Mouse (Mus musculus) right cerebral cortex, postnatal 36 days (tissue): ENCODE results near the gene Jmjd8.
"Not testable (repeated sequence)": the region's sequence is repeated elsewhere in the genome, so short reads cannot be mapped to it uniquely, and the experiment has no call there.

Source experiments
- DNase-seq, 2 experiments: peaks; one replicate each; pipeline ENCODE4 v3.0.0; 2022; ENCODE audit warnings: low spot score in 2 of 2, mixed read lengths in 1 of 2

Gene Jmjd8

DNA sequence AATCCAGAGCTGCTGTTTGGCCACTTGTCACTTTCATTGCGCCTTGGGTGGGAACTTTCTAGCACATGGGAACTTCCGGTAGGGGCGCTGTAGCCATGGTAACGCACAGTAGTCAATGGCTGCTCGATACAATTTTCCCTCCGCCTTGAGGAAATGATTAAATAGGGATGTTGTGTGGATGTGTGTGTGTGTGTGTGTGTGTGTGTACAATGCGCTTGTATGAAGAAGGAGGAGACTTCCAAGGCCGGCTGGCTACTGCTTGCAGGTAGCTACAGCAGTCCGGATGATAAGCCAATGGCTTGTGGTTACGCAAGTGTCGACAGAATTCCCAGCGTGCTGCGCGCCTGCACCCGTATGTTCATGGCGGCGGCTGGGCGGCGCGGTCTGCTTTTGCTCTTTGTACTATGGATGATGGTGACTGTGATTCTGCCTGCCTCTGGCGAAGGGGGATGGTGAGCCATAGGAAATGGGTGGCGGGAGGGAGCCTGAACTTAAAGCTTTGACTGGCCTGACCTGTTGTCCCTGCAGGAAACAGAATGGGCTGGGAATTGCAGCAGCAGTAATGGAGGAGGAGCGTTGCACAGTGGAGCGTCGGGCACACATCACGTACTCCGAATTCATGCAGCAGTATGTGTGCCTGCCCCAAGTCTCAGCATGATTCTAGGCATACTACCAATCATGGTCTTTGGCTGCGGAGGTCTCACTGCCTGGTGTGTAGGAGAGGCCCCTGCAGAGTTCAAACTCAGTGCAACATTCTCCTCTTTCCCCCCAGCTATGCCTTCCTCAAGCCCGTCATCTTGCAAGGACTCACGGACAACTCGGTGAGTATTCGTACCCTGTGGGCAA, at the start of gene Jmjd8:
TSS of gene Jmjd8 (plus strand) at position 156 of the 846 bp plus-strand sequence.
- DNase-seq, result peak; percentile 82

DNA sequence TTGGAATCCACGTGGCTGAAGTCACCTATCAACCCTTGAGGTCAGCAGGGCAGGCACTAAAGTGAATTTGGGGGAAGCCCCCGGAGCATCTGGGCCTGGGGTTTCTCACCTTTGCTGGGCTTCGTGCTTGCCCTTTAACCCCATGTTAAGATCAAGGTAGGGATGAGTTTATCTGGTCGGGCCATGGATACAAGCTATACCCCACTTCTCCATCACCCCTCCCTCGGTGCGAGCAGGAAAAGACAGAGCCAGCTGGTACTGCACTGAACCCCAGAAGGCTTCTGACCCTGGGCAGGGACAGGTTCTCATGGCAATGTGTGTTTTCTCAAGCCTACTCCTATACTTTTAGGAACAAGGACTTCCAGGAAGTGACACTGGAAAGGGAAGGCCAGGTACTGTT, 47.3 kb upstream of the Jmjd8 start:
- DNase-seq, result no peak

DNA sequence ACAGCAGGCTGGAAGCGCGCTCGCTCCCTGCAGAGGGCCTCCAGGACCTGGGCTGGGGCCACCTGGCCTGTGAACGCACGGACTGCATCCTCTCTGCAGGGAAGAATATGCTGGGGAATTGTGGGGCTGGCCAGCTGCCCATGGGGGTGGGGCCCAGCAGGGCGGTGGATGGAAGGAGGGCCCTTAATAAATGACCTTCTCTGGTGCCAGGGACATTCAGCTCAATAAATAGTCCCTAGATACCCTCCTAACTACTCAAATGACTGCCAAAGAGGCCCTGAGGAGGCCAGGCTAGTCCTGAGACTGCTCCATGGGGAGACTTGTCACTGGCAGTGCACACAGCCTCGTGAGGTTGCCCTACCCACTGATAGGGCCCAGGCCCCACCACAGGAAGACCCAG, 45.6 kb upstream of the Jmjd8 start:
- DNase-seq, result no peak

DNA sequence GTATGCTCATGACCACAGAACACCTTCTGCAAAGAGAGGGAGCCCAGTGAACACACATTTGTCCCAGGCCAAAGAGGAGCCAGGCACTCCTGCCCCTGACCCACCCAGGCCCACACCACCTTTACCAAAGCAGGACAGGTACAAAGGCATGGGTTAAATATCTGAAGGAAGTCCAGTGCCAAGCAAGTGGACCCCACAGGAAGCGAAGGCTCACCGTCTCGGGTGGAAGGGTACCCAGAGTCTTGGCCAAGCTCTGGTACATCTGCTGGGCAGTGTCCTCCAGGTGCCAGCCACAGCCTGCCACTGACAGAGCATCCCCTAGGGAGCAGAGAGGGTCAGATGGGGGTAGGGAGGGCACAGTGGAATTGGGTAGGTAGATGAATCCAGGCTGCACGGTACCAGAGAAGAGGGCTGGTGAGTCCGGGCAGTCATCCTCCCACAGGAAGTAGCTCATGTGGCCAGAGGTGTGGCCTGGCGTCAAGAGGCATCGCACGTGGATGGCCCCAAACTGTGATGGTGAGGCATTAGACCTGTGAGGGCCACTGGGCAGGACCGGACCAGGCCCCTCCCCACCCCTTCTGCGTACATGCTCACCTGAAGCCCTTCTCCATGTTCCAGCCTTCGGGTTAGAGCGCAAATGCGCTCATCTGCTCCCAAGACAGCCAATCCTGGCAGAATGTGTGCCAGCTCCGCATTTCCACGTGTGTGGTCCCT, 44.6 kb upstream of the Jmjd8 start:
- no peak for DNase-seq

DNA sequence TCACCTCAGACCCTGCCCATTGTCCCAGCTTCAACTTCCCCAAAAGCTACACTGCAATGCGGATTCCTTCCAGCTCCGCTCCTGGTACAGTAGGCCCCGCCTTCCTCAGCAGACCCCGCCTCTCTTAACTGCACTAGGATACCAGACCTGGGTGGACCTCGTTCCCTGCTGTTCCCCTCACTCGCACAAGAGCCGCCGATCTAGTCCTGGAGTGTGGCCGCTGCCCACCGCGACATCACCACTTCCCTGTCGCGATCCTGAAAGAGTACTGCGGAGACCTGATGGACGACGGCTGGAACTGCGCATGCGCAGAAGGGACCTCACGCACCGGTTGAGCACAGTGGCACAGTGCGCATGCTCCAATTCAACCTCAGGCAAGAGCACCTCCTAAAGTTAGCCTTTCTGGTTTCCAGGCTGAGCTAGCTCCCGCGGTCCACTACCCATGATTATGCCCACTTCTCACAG, 43.4 kb upstream of the Jmjd8 start, which contains the start of gene Haghl:
TSS of gene Haghl (minus strand) at position 393 of the 465 bp plus-strand sequence.
- DNase-seq, result peak; percentile 93 to 94

DNA sequence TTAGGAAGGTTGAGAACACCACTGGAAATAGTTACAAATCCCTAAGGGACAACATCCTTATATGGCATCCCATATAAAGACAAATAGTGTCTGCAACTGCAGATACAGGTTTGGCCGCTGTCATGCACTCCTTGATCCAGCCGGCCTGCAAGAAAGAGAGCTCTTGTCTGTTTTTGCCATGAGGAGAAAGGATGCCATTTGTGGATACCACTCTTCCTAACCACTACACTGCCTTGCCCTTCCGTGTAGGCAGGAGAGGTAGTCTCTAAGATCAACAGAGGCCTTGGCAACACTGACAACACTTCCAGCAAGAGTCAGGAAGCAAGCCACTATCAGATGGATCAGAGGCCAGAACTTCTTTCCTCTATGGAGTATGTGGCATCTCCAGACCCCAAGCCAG, 42.4 kb upstream of the Jmjd8 start, which contains the start of gene Ccdc78:
TSS of gene Ccdc78 (plus strand) at position 301 of the 400 bp plus-strand sequence.
- no peak for DNase-seq

DNA sequence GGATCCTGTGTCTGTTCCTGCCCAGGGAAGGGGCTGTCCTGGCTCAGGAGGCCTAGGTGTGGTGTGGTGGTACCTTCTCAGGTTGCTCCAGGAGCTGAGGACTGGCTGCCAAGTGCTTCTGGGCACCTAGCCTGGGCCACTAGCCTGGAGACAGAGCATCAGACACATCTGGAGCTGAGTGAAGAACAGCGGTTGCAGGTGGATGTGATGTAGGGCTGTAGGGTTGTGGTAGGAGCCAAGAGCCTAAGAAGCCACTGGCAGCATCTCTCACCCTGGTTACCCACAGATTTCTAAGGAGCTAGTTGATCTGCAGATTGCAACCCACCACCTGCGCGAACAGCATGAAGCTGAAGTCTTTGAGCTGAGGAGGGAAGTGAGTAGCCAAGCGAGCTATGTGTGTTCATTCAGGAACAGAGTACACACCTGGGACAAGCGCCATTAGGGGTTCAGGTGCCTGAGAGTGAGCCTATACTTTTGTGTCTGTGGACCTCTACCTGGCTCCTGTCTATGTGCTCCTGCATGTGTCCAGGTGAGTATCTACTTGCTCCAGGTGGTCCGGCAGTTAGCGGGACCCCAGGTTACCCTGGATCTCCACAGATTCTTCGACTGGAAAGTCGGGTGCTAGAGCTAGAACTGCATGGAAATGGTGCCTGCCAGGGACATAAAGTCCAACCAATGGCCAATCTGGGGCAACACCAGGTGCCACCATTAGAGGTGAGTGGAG, 41.7 kb upstream of the Jmjd8 start:
- no peak for DNase-seq

DNA sequence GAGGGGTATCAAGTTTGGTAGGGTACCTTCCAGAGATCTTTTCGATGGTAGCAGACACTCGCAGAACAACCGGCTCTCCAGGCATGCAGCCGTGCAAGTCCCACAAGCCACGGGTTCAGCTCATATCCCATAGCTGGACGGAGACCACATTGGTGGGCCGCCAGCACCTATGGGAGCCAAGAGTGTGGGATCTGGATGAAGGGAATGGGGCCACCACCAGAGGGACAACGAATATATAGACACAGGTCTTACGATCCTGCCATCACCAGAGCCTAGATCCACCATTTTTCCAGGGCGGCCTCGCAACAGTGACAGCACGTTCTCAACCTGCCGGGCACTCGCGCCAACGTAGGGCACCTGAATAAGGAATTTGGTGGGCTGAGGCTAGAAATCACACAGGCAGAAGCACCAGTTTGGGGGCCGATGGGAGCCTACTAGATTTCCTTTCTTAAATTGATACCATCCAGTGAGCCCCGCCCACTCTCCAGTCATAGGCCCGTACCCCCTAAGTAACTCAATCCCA, 37.3 kb upstream of the Jmjd8 start:
- DNase-seq, result no peak

DNA sequence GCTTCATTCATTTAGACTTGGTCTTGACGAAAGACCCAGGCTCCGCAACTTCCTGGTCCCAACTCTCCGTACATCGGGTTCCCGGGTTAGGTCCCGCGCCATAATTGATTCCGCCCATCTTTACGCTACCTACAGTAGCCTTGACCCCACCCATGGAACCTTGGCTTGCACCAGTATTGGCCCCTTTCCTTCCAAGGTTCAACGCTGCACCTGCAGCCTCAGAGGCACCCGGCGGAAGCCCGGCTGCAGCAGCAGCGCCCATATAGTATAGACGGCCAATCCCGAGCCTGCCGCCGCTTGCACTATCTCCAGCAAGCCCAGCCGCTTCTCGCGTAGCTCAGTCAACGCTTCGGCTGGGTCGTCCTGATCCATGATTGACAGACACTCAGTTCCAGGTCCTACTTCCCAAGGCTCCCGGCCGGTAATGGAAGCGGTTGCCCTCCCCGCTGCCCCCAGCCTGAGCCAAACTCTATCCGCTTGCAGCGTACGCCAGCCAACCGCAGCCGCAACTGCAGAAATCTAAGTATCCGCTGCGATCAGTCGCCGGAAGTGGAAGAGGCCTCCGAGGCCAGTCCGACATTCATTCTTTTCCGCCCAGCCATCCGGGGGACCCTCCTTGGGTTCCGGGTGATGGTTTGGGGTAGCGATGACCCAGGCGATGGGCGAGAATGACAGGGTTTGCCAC, 36.7 kb upstream of the Jmjd8 start:
- DNase-seq, result peak; percentile 67 to 69

DNA sequence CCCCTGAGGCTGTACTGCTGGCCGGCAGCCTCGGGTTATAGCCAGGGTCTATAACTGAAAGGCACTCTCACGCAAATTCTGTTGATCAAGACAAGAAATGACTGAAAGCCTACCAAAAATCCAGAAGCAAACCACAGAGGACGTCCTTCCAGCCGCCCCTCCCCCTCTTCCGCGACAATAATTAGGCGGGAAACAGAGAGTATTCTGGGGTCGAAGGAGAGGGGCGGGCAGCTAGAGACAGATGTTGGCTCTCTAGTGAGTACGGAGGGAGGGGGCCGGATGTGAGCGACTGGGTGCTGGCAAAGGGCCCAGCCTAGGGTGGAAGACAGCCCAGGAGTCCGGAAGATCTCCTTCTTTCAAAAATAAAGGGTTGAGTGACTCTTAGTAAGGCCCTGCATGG, 36.1 kb upstream of the Jmjd8 start, which contains the start of gene Fam173a:
TSS of gene Fam173a (minus strand) at position 287 of the 400 bp plus-strand sequence.
- peak; percentile 56 to 66 for DNase-seq

DNA sequence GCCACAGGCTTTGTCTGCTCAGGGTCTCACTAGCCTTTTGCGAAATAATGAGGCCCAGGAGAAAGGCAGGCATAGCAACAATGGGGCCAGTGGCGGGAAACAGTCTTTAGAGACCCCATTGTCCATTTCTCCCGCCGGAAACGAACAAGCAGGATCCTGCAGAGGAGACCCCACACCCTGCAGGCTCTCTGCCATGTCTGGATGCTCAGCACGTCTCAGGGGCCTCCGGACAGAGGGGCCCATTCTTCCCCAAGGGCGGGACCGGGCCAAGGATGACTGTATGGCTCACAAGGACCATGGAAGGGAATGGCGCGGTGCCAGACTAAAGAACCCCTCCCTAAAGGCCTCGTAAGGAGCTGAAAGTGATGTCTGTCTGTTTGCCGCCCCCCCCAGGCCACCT, 34.5 kb upstream of the Jmjd8 start:
- DNase-seq, result no peak

DNA sequence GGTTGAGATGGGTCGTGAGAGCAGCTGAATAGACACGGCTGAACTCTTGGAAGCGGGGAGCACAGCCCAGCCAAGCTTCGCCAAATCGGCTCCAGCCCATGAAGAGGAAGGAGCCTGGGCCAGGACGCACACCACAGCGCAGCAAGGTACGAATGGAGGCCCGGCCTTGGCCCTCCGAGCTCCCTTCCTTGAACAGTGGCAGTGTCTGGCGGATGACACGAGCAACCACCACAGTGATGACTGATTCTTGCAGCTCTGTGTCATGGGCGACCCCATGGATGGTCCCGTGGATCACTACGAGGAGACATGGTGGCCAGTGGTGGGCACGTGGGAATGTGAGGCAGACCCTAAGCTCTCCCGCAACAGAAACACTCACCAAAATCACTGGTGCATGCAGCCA, 33.7 kb upstream of the Jmjd8 start:
- no peak for DNase-seq

DNA sequence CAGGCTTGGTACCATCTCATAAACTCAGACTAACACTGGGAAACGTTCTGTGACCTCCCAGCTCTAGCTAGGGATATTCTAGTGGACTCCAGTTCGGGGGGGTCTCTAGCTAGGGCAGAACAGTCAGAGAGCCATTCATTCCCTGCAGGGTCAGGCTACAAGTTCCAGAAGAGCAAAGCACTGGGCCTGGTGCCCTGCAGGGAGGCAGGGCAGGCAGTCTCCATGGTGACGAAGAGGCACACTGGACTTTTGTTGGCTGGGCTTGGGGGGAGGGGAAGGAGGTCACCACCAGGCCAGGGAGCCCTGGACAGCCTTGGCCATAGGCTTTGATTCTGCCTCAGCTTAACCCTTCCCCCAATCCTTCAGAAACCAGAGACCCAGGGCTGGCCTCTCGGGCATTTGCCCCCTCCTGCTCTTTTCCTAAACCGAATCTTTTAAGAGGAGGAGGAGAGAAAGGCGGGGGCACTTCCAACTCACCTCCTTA, 33.0 kb upstream of the Jmjd8 start, which contains the start of gene AC134908.4:
TSS of gene AC134908.4 (minus strand) at position 51 of the 484 bp plus-strand sequence.
- peak; percentile 66 to 73 for DNase-seq

DNA sequence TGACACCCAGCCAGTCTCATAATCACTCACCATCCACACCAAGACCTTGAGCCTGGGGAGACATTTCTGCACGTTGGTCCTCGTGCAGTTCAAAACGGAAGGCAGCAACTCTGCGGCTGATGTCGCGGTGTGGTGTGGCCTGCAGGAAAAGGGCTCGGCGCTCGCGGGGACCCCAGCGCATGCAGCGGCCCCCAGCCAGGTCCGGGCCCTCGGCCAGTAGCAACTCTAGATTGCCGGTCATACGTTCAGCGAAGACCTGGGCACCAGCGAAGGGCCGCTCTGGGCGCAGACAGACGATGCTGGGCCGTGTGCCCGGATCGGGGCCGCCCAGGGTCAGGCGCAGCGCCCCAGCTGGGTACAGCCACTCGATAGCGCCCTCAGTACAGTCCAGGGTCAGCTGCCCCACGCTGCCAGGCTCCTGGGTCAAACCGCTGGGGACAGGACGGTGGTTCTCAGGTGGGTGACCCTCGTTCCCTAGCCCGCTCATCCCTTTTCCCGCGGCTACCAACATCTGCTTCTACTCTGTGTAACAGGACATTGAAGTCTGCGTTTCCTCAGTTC, 32.4 kb upstream of the Jmjd8 start:
- DNase-seq, result no peak

DNA sequence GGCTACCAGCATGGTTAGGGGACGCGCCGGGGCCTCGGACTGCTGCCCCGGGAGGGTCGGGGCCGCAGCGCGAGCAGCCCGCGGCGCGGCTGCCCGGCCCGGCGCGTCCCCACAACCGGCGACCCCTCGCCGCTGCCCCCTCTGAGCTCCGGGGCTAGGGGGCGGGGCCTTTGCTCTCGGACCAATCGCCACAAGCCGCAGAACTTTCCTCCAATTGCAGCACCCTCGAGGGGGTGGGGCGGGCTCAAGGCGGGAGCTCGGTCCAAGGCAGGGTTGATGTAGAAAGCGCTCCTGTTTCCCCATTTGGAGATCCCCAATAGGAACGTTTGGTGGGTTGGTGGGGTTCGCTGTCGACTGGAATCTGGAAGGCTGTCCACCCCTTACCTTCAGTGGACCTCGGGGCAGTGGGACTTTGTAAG, 31.7 kb upstream of the Jmjd8 start, which contains the start of gene Metrn:
TSS of gene Metrn (minus strand) at position 186 of the 419 bp plus-strand sequence.
- peak in 1 of 2 experiments; percentile 63 for DNase-seq

DNA sequence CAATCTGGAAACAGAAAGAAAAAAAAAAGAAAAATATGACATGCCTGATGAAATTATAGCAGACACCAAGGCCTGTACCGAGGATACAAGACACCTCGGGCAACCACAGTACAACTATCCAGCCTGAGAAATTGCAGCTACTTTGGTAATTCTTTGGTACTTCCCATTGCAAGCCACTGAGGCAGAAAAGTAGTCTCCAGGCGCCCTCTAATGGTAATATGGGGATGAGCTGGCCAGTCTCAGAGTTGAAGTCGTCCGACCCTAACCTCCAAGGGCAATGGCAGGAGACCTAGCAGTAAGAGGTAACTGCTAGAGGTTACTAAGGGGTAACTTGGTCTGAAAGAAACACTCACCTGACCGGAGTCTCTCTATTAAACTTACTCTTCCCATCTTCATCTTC, 27.6 kb upstream of the Jmjd8 start:
- peak in 1 of 2 experiments; percentile 61 for DNase-seq

DNA sequence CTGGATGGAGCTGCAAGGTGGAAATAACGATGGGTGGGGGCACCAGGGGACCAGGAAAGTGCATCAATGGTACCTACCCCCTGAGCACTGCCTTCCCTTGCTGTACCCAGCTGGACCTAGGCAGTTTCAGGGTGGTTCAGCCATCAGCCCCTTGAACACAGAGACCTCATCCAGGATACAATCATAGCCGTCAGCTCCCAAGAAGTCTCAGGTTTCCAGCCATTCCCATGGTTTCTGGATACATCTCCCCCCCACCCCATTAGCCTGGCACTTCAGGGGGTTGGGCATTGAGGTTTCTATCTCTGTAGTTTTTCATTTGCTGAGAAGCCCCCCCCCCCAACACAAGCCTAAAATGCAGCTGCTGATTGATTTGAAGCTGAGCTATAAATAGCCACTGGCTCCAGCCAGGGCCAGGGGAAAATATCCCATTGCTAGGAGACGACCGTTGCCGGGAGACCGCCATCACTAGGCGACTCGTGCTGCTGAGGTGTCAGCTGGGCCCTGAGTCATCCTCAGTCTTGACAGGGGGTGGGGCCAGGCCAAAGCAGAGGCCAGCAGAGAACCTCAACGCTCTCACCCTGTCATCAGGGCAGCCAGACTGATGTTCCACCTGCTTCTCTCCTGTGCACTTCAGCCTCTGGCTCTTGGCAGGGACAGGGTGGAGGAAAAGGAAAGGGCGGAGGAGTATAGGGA, 25.7 kb upstream of the Jmjd8 start:
- DNase-seq, result peak; percentile 87 to 88

DNA sequence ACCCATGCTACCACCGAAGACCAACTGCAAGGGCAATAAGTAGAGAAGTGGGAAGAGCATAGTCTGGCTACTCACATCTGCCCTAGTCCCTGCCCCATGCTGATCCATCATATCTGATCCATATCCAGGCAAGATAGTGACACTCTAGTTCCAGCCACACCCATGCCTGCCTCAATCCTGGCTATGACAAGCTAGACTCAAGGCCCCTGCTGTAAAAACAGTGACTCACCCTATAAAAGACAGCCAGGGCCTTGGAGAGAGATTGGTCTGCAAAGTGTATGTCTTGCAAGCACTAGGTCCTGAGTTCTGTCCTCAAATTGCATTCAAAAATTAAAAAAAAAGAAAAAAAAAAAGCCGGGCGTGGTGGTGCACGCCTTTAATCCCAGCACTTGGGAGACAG, 22.2 kb upstream of the Jmjd8 start:
- DNase-seq, result no peak

DNA sequence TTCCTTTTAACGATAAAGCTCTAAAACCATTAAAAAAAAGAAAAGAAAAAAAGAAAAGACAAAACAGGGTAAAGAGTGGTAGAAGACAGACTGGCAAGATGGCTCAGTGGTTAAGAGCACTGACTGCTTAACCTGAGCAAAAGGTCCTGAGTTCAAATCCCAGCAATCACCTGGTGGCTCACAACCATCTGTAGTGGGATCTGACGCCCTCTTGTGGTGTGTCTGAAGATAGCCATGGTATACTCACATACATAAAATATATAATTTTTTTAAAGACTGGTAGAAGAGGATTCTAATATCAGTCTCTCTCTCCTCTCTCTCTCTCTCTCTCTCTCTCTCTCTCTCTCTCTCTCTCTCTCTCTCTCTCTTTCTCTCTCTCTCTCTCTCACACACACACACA, 21.2 kb upstream of the Jmjd8 start:
- not testable (repeated sequence) for DNase-seq

DNA sequence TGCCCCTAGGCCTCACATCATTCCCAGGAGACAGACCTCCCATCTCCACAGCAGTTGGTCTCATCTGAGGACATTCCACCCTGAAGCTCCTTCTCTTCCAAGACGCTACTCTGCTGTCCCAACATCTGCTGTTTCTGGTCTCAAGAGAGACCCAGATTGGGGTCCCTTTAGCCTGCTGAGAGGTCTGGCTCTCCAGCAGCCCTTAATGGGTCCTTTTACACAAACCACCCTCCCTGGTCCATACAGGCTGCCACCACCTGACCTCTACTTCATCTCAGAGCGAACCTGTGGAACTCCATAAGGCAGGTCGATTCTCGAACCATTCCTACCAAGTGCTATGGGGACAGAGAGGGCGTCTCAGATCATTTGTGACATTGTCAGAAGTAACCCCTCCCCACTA, 20.6 kb upstream of the Jmjd8 start:
- no peak for DNase-seq
